Mouse (Mus musculus) hindbrain, postnatal 0 days (tissue): ENCODE results near the gene Dctn1. TPM values are rescaled to one million over a fixed set of nuclear protein-coding genes. Genes with fewer than 3 reads are reported as not detected.
A peak's percentile ranks its signal among the peaks of the same experiment; 100 is the strongest.

ENCODE experiments used
- ATAC-seq: fragments of 200-750 bp; cut with Nextera tagmentation; 2 replicates; pipeline ENCODE4 v1.8.0; 2017; ENCODE audit warnings: mild to moderate bottlenecking, moderate TSS enrichment, moderate library complexity
- DNase-seq: peaks from one replicate; pipeline ENCODE4 v3.0.0-alpha.2; 2015; ENCODE audit warnings: low spot score
- H3K27ac ChIP-seq: fragments of 300-500 bp; sonication (generic); 2 replicates; pipeline ENCODE4 v1.5.1; 2014; ENCODE audit warnings: mild to moderate bottlenecking
- H3K27me3 ChIP-seq: fragments of 300-500 bp; sonication (generic); 2 replicates; pipeline ENCODE4 v1.6.1; 2014; ENCODE audit warnings: low read length, mixed read lengths; ENCODE audit not compliant: insufficient read depth
- H3K36me3 ChIP-seq: fragments of 300-500 bp; sonication (generic); 2 replicates; pipeline ENCODE4 v1.6.1; 2014; ENCODE audit warnings: low read length, mixed read lengths; ENCODE audit not compliant: insufficient read depth
- H3K4me1 ChIP-seq: fragments of 300-500 bp; sonication (generic); 2 replicates; pipeline ENCODE4 v1.6.1; 2014; ENCODE audit warnings: antibody characterized with exemption, low read length, mixed read lengths; ENCODE audit not compliant: insufficient read depth
- H3K4me2 ChIP-seq: fragments of 300-500 bp; sonication (generic); 2 replicates; pipeline ENCODE4 v1.6.1; 2014; ENCODE audit warnings: low read depth, mild to moderate bottlenecking, low read length, moderate library complexity, mixed read lengths
- H3K4me3 ChIP-seq: fragments of 300-500 bp; sonication (generic); 2 replicates; pipeline ENCODE4 v1.5.1; 2014; ENCODE audit warnings: low read length
- H3K9ac ChIP-seq: fragments of 300-500 bp; sonication (generic); replicated peaks from 2 replicates; pipeline ENCODE4 v1.6.1; 2014; ENCODE audit warnings: mild to moderate bottlenecking, low read length, moderate library complexity, mixed read lengths
- H3K9me3 ChIP-seq: fragments of 300-500 bp; sonication (generic); 2 replicates; pipeline ENCODE4 v1.6.1; 2016; ENCODE audit warnings: low read length, mixed read lengths
- CTCF ChIP-seq: IDR thresholded peaks from 2 replicates; pipeline ENCODE4 v1.5.1; 2016; ENCODE audit warnings: antibody characterized with exemption, control low read depth, low read depth
- WGBS: fragments of 180-500 bp; shearing (Covaris S2); extraction: QIAGEN DNeasy Blood & Tissue Kit; methylation state at CpG from one replicate; pipeline ENCODE4 v1.1.7; 2014; 5-methylcytosine and 5-hydroxymethylcytosine counted together
- polyA plus RNA-seq: library from polyadenylated mRNA; unstranded; fragments of >200 nt; fragmentation: Nextera tagmentation; extraction: Ambion mirVana; gene quantifications from 2 replicates; pipeline ENCODE4 v1.2.1, GENCODE M21; 2015
- total RNA-seq: library from RNA; depleted of rRNA; stranded (reverse); fragments of >200 nt; gene quantifications from 2 replicates; pipeline ENCODE4 v1.2.3, GENCODE M21; 2014

Dctn1 gene
- total and polyA plus RNA-seq, 2 experiments from 2014 or later, result 132 to 153 TPM

GRCm38 (mm10) chr6:83193571-83193970 is 27.9 kb downstream of the Dctn1 start:
- Histone ChIP-seq H3K4me1 (no peaks in the 10 kb centered on the region), H3K27ac (no peak overlapping the region), H3K36me3 (peaks cover 85% of the 10 kb centered on the region), H3K4me3 (no peak overlapping the region), H3K27me3 (no peaks in the 10 kb centered on the region), H3K9ac (no peak overlapping the region), H3K9me3 (no peaks in the 10 kb centered on the region), H3K4me2 (no peak overlapping the region)
- no peak for DNase-seq
- 94% methylated on average over 7 of the region's 7 CpGs for WGBS
- TF ChIP-seq CTCF, result no peak
- no peak for ATAC-seq

- Histone ChIP-seq H3K27me3 (no peaks in the 10 kb centered on the region), H3K36me3 (peaks cover 72% of the 10 kb centered on the region), H3K4me2 (no peak overlapping the region), H3K9me3 (no peaks in the 10 kb centered on the region), H3K4me1 (no peaks in the 10 kb centered on the region), H3K4me3 (no peak overlapping the region), H3K27ac (peak overlapping the region; percentile 38), H3K9ac (no peak overlapping the region)
- peak; percentile 65 for TF ChIP-seq CTCF
- ATAC-seq, result peak; percentile 63
- peak; percentile 81 for DNase-seq
- WGBS, result 33% methylated on average over 15 of the region's 15 CpGs
Observed at GRCm38 (mm10) chr6:83197345-83198004, 31.8 kb downstream of the Dctn1 start.

GRCm38 (mm10) chr6:83203320-83203719 is 37.6 kb downstream of the Dctn1 start:
- no peak overlapping the region for H3K9ac ChIP-seq
- no peak for TF ChIP-seq CTCF
- H3K27ac ChIP-seq, result no peak overlapping the region
- H3K4me1 ChIP-seq, result no peaks in the 10 kb centered on the region
- no peak overlapping the region for H3K4me2 ChIP-seq
- H3K36me3 ChIP-seq, result peaks cover 24% of the 10 kb centered on the region
- ATAC-seq, result no peak
- H3K9me3 ChIP-seq, result no peaks in the 10 kb centered on the region
- 84% methylated on average over 4 of the region's 4 CpGs for WGBS
- no peaks in the 10 kb centered on the region for H3K27me3 ChIP-seq
- no peak for DNase-seq
- no peak overlapping the region for H3K4me3 ChIP-seq

- 86% methylated on average over 3 of the region's 3 CpGs for WGBS
- Histone ChIP-seq H3K27ac (no peak overlapping the region), H3K9me3 (no peaks in the 10 kb centered on the region), H3K9ac (no peak overlapping the region), H3K36me3 (peaks cover 3% of the 10 kb centered on the region; the same call in 1 of the 2 replicates), H3K27me3 (no peaks in the 10 kb centered on the region), H3K4me2 (no peak overlapping the region), H3K4me1 (no peaks in the 10 kb centered on the region), H3K4me3 (no peak overlapping the region)
- DNase-seq (no peak), ATAC-seq (no peak)
- TF ChIP-seq CTCF, result no peak
Observed at GRCm38 (mm10) chr6:83205851-83206250, 40.1 kb downstream of the Dctn1 start.

GRCm38 (mm10) chr6:83206321-83206720 is 40.6 kb downstream of the Dctn1 start:
- 82% methylated on average over 11 of the region's 11 CpGs for WGBS
- no peak for TF ChIP-seq CTCF
- H3K4me1 ChIP-seq, result no peaks in the 10 kb centered on the region
- DNase-seq (no peak), ATAC-seq (no peak)
- no peaks in the 10 kb centered on the region for H3K27me3 ChIP-seq
- no peak overlapping the region for H3K9ac ChIP-seq
- H3K36me3 ChIP-seq, result no peaks in the 10 kb centered on the region
- no peak overlapping the region for H3K27ac ChIP-seq
- H3K4me2 ChIP-seq, result no peak overlapping the region
- no peaks in the 10 kb centered on the region for H3K9me3 ChIP-seq
- no peak overlapping the region for H3K4me3 ChIP-seq

GRCm38 (mm10) chr6:83207361-83208049 is 41.8 kb downstream of the Dctn1 start:
- H3K9me3 ChIP-seq, result no peaks in the 10 kb centered on the region
- no peaks in the 10 kb centered on the region for H3K36me3 ChIP-seq
- no peak overlapping the region for H3K4me2 ChIP-seq
- H3K9ac ChIP-seq, result no peak overlapping the region
- ATAC-seq (no peak), DNase-seq (no peak)
- H3K4me1 ChIP-seq, result no peaks in the 10 kb centered on the region
- no peak overlapping the region for H3K27ac ChIP-seq
- no peaks in the 10 kb centered on the region for H3K27me3 ChIP-seq
- no peak overlapping the region for H3K4me3 ChIP-seq
- WGBS, result 56% methylated on average over 9 of the region's 9 CpGs
- TF ChIP-seq CTCF, result no peak

GRCm38 (mm10) chr6:83208050-83208400 is 42.3 kb downstream of the Dctn1 start:
- Histone ChIP-seq H3K27me3 (no peaks in the 10 kb centered on the region), H3K4me1 (no peaks in the 10 kb centered on the region), H3K36me3 (no peaks in the 10 kb centered on the region), H3K9ac (no peak overlapping the region), H3K27ac (no peak overlapping the region), H3K4me3 (no peak overlapping the region), H3K9me3 (no peaks in the 10 kb centered on the region), H3K4me2 (no peak overlapping the region)
- WGBS, result 82% methylated on average over 2 of the region's 2 CpGs
- no peak for TF ChIP-seq CTCF
- DNase-seq (no peak), ATAC-seq (no peak)
